Mouse (Mus musculus) neural tube, embryonic 12.5 days (tissue): Measurements from ENCODE around the gene Impg2. TPM values are rescaled to one million over a fixed set of nuclear protein-coding genes. Genes with fewer than 3 reads are reported as not detected.

Source experiments
- ATAC-seq: fragments of 200-750 bp; cut with Nextera tagmentation; 2 replicates; pipeline ENCODE4 v1.8.0; 2017; ENCODE audit warnings: low read depth, mild to moderate bottlenecking, moderate TSS enrichment, moderate library complexity; ENCODE audit not compliant: low FRiP score
- H3K27ac ChIP-seq: fragments of 300-500 bp; sonication (generic); 2 replicates; pipeline ENCODE4 v1.5.1; 2016
- H3K27me3 ChIP-seq: fragments of 300-500 bp; sonication (generic); replicated peaks from 2 replicates; pipeline ENCODE4 v1.6.1; 2016; ENCODE audit warnings: mild to moderate bottlenecking
- H3K36me3 ChIP-seq: fragments of 300-500 bp; sonication (generic); 2 replicates; pipeline ENCODE4 v1.6.1; 2016; ENCODE audit warnings: mild to moderate bottlenecking
- H3K4me1 ChIP-seq: fragments of 300-500 bp; sonication (generic); 2 replicates; pipeline ENCODE4 v1.6.1; 2016
- H3K4me2 ChIP-seq: fragments of 300-500 bp; sonication (generic); replicated peaks from 2 replicates; pipeline ENCODE4 v1.6.1; 2016; ENCODE audit warnings: mild to moderate bottlenecking
- H3K4me3 ChIP-seq: fragments of 300-500 bp; sonication (generic); 2 replicates; pipeline ENCODE4 v1.5.1; 2016
- H3K9ac ChIP-seq: fragments of 300-500 bp; sonication (generic); 2 replicates; pipeline ENCODE4 v1.6.1; 2016; ENCODE audit warnings: mild to moderate bottlenecking
- H3K9me3 ChIP-seq: fragments of 300-500 bp; sonication (generic); 2 replicates; pipeline ENCODE4 v1.6.1; 2016; ENCODE audit warnings: mild to moderate bottlenecking
- WGBS: fragments of 180-500 bp; shearing (Covaris S2); methylation state at CpG from one replicate; pipeline ENCODE4 v1.1.7; 2016; 5-methylcytosine and 5-hydroxymethylcytosine counted together
- polyA plus RNA-seq: library from polyadenylated mRNA; unstranded; fragments of >200 nt; fragmentation: Nextera tagmentation; extraction: Ambion mirVana; gene quantifications from 2 replicates; pipeline ENCODE4 v1.2.1, GENCODE M21; 2016

Gene Impg2
- polyA plus RNA-seq, 1 experiment from 2014 or later: 0.28 TPM

- Histone ChIP-seq H3K27me3 (no peaks in the 10 kb centered on the region), H3K4me1 (no peaks in the 10 kb centered on the region), H3K36me3 (no peaks in the 10 kb centered on the region), H3K27ac (no peak overlapping the region), H3K9me3 (no peaks in the 10 kb centered on the region), H3K4me2 (no peak overlapping the region), H3K9ac (no peak overlapping the region), H3K4me3 (no peak overlapping the region)
- no peak for ATAC-seq
- 88% methylated on average over 9 of the region's 9 CpGs for WGBS
These were observed 74.9 kb downstream of the Impg2 start for GRCm38 (mm10) chr16:56279060-56279459.

GRCm38 (mm10) chr16:56279752-56280151 is 75.6 kb downstream of the Impg2 start:
- Histone ChIP-seq H3K9me3 (no peaks in the 10 kb centered on the region), H3K4me2 (no peak overlapping the region), H3K27me3 (no peaks in the 10 kb centered on the region), H3K36me3 (no peaks in the 10 kb centered on the region), H3K27ac (no peak overlapping the region), H3K4me3 (no peak overlapping the region), H3K4me1 (no peaks in the 10 kb centered on the region), H3K9ac (no peak overlapping the region)
- ATAC-seq: no peak

GRCm38 (mm10) chr16:56281336-56281735 is 77.2 kb downstream of the Impg2 start:
- Histone ChIP-seq H3K9me3 (no peaks in the 10 kb centered on the region), H3K27ac (no peak overlapping the region)

GRCm38 (mm10) chr16:56283330-56283729 is 79.2 kb downstream of the Impg2 start:
- Histone ChIP-seq H3K27me3 (no peaks in the 10 kb centered on the region), H3K9me3 (no peaks in the 10 kb centered on the region), H3K4me2 (no peak overlapping the region), H3K27ac (no peak overlapping the region), H3K4me3 (no peak overlapping the region), H3K4me1 (no peaks in the 10 kb centered on the region), H3K36me3 (no peaks in the 10 kb centered on the region), H3K9ac (no peak overlapping the region)
- WGBS: 94% methylated on average over 1 of the region's 1 CpGs
- no peak for ATAC-seq

More at GRCm38 (mm10) chr16:56281336-56281735, 77.2 kb downstream of the Impg2 start:
- Histone ChIP-seq H3K36me3 (no peaks in the 10 kb centered on the region), H3K4me2 (no peak overlapping the region), H3K9ac (no peak overlapping the region), H3K4me1 (no peaks in the 10 kb centered on the region), H3K27me3 (no peaks in the 10 kb centered on the region), H3K4me3 (no peak overlapping the region)
- 76% methylated on average over 4 of the region's 4 CpGs for WGBS
- ATAC-seq: no peak

- Histone ChIP-seq H3K4me2 (no peak overlapping the region), H3K27ac (no peak overlapping the region), H3K36me3 (no peaks in the 10 kb centered on the region), H3K9me3 (no peaks in the 10 kb centered on the region), H3K27me3 (no peaks in the 10 kb centered on the region), H3K9ac (no peak overlapping the region), H3K4me3 (no peak overlapping the region), H3K4me1 (no peaks in the 10 kb centered on the region)
- no peak for ATAC-seq
- 88% methylated on average over 1 of the region's 1 CpGs for WGBS
These were observed 79.8 kb downstream of the Impg2 start for GRCm38 (mm10) chr16:56283873-56284272.

- 84% methylated on average over 5 of the region's 5 CpGs for WGBS
- no peak overlapping the region for H3K9ac ChIP-seq
- no peak for ATAC-seq
- no peaks in the 10 kb centered on the region for H3K9me3 ChIP-seq
- H3K27ac ChIP-seq: no peak overlapping the region
- no peak overlapping the region for H3K4me2 ChIP-seq
- H3K4me1 ChIP-seq: no peaks in the 10 kb centered on the region
- no peak overlapping the region for H3K4me3 ChIP-seq
- no peaks in the 10 kb centered on the region for H3K27me3 ChIP-seq
- no peaks in the 10 kb centered on the region for H3K36me3 ChIP-seq
These were observed 82.0 kb downstream of the Impg2 start for GRCm38 (mm10) chr16:56286076-56286475.

- H3K4me2 ChIP-seq: no peak overlapping the region
- H3K9ac ChIP-seq: no peak overlapping the region
- H3K27me3 ChIP-seq: no peaks in the 10 kb centered on the region
- H3K9me3 ChIP-seq: no peaks in the 10 kb centered on the region
- no peaks in the 10 kb centered on the region for H3K36me3 ChIP-seq
- no peaks in the 10 kb centered on the region for H3K4me1 ChIP-seq
- no peak for ATAC-seq
- H3K4me3 ChIP-seq: no peak overlapping the region
- H3K27ac ChIP-seq: no peak overlapping the region
- WGBS: 96% methylated on average over 2 of the region's 2 CpGs
These were observed 82.9 kb downstream of the Impg2 start for GRCm38 (mm10) chr16:56286977-56287376.

- H3K27me3 ChIP-seq: no peaks in the 10 kb centered on the region
- 66% methylated on average over 1 of the region's 1 CpGs for WGBS
- no peak overlapping the region for H3K27ac ChIP-seq
- H3K4me1 ChIP-seq: no peaks in the 10 kb centered on the region
- H3K9ac ChIP-seq: no peak overlapping the region
- H3K9me3 ChIP-seq: no peaks in the 10 kb centered on the region
- H3K4me3 ChIP-seq: no peak overlapping the region
- no peak for ATAC-seq
- H3K4me2 ChIP-seq: no peak overlapping the region
- H3K36me3 ChIP-seq: no peaks in the 10 kb centered on the region
These were observed 90.8 kb downstream of the Impg2 start for GRCm38 (mm10) chr16:56294887-56295286.

- Histone ChIP-seq H3K36me3 (no peaks in the 10 kb centered on the region), H3K27me3 (no peaks in the 10 kb centered on the region), H3K27ac (no peak overlapping the region), H3K4me2 (no peak overlapping the region), H3K9me3 (no peaks in the 10 kb centered on the region), H3K4me3 (no peak overlapping the region), H3K4me1 (no peaks in the 10 kb centered on the region), H3K9ac (no peak overlapping the region)
- no peak for ATAC-seq
- WGBS: 81% methylated on average over 3 of the region's 3 CpGs
These were observed 92.0 kb downstream of the Impg2 start for GRCm38 (mm10) chr16:56295888-56296648.

GRCm38 (mm10) chr16:56298248-56298647 is 94.1 kb downstream of the Impg2 start:
- no peak for ATAC-seq
- H3K9me3 ChIP-seq: no peaks in the 10 kb centered on the region
- no peak overlapping the region for H3K4me3 ChIP-seq
- H3K27me3 ChIP-seq: no peaks in the 10 kb centered on the region
- H3K36me3 ChIP-seq: no peaks in the 10 kb centered on the region
- H3K27ac ChIP-seq: no peak overlapping the region
- H3K4me1 ChIP-seq: no peaks in the 10 kb centered on the region
- H3K4me2 ChIP-seq: no peak overlapping the region
- WGBS: 80% methylated on average over 6 of the region's 6 CpGs
- H3K9ac ChIP-seq: no peak overlapping the region

GRCm38 (mm10) chr16:56298836-56299235 is 94.7 kb downstream of the Impg2 start:
- no peak for ATAC-seq
- Histone ChIP-seq H3K4me3 (no peak overlapping the region), H3K27me3 (no peaks in the 10 kb centered on the region), H3K9me3 (no peaks in the 10 kb centered on the region), H3K4me1 (no peaks in the 10 kb centered on the region), H3K9ac (no peak overlapping the region), H3K36me3 (no peaks in the 10 kb centered on the region), H3K4me2 (no peak overlapping the region), H3K27ac (no peak overlapping the region)
- WGBS: 79% methylated on average over 2 of the region's 2 CpGs

- H3K27ac ChIP-seq: no peak overlapping the region
- no peak overlapping the region for H3K9ac ChIP-seq
- no peaks in the 10 kb centered on the region for H3K27me3 ChIP-seq
- H3K4me2 ChIP-seq: no peak overlapping the region
- WGBS: 77% methylated on average over 4 of the region's 4 CpGs
- no peak overlapping the region for H3K4me3 ChIP-seq
- no peaks in the 10 kb centered on the region for H3K4me1 ChIP-seq
- ATAC-seq: no peak
- H3K36me3 ChIP-seq: no peaks in the 10 kb centered on the region
- no peaks in the 10 kb centered on the region for H3K9me3 ChIP-seq
These were observed 98.9 kb downstream of the Impg2 start for GRCm38 (mm10) chr16:56302996-56303395.

GRCm38 (mm10) chr16:56304167-56304566 is 100.1 kb downstream of the Impg2 start:
- Histone ChIP-seq H3K27ac (no peak overlapping the region), H3K36me3 (no peaks in the 10 kb centered on the region), H3K4me3 (no peak overlapping the region), H3K4me2 (no peak overlapping the region), H3K4me1 (no peaks in the 10 kb centered on the region), H3K9me3 (no peaks in the 10 kb centered on the region), H3K9ac (no peak overlapping the region), H3K27me3 (no peaks in the 10 kb centered on the region)
- WGBS: 85% methylated on average over 4 of the region's 4 CpGs
- no peak for ATAC-seq
